Mouse (Mus musculus): ENCODE results near the gene Sirt7.
A peak's percentile ranks its signal among the peaks of the same experiment; 100 is the strongest.
"Not testable (repeated sequence)": the region's sequence is repeated elsewhere in the genome, so short reads cannot be mapped to it uniquely, and the experiment has no call there.

The Sirt7 gene

DNA sequence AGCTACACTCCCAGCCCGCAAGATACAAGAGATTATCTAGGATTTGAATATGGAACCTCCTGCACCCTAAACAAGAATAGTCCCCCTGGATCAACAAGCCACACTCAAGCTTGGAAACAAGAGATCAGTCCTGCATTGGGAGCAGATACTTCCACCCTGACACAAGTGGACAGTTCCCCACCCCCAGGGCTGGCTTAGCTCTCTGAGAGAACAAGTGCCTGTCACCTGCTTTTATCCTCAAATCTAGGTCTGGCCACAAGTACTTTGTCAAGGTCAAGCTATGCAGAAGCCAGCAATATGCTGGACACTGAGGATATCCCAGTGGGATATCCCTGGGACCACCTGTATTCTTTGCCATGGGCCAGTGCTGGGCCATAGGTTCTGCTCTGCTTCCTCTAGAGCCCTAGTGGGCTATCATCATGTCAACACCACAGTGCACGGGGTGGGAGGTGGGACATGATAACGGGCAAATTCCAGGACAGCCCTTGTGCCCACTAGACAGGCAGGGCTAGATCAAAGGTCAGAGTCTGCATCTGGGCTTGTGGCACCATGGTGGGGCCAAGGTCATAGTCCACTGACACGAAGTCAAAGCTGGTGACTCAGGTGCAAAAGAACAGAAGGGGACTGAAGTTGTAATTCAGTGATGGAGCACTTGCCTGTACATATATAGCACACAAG is 8.3 kb downstream of the Sirt7 start:
- no peak for DNase-seq

GRCm38 (mm10) chr11:120615606-120616203 is 9.3 kb downstream of the Sirt7 start:
- no peak for DNase-seq

- DNase-seq, result no peak
These were observed 9.9 kb downstream of the Sirt7 start for GRCm38 (mm10) chr11:120615167-120615566.

GRCm38 (mm10) chr11:120613976-120614375 is 11.1 kb downstream of the Sirt7 start:
- no peak for DNase-seq

DNA sequence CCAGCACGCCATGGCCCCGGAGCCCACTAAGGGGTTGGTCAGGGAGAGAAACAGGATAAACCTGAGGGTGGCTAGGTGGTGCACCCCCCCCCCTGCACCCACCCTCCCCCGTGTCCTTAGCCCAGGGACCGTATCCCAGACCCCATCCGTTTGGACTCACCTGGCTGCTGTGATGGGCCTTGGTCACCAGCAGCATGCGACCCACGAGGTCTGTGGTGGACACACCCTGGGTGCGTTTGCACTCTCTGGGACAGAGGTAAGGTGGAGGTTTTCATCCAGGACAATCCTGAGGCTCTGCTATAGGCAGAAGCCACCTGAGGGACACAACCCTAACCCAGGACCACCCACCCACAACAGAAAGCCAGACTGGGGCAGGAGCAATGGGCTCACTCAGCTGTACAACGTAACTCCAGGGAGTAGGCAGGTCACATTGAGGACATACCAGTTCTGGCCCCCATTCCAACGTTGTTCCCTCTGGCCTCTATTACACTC is 11.5 kb downstream of the Sirt7 start:
- DNase-seq, result no peak

DNA sequence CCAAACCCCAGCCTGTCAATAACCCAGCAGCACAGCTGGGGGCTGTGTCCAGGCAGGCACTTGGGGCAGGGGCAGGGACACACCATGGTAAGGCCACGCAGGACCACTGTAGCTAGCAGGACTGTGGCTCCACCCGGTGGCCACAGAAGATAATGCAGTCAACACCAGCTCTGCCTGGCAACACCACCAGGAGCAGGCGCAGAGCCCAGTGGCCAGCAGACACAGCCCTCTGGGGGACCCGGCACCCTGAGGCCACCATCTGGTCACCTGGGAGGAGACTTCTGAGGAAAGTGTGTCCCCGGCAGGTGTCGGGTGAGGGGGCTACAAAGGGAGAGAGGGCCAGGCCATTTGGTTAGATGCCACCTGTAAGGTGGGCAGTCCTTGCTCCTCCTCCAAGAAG is 12.3 kb downstream of the Sirt7 start:
- no peak for DNase-seq

- DNase-seq, result no peak
These were observed 14.5 kb downstream of the Sirt7 start for GRCm38 (mm10) chr11:120610477-120611046.

DNA sequence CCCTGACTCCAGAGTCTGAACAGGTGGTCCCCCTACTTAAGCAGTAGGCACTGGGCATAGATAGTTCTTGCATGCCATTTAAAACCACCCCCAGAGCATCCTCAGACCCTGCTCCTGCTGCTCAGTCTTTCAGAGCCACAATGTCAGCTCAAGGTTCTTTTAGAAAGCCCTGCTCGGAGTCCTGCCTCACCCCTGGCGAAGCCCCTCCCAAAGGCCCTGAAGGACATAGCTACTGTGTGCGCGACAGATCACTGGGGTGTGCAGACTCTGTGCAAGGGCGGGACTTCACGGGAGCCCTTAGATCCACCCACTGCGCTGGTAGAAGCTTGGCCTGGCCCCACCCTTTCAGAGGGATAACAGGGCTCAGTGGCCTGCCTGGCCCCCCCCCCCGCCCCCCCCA is 15.8 kb downstream of the Sirt7 start:
- peak; percentile 11 for DNase-seq

GRCm38 (mm10) chr11:120608241-120609034 is 16.6 kb downstream of the Sirt7 start, which contains the start of gene Npb:
TSS of gene Npb (plus strand) at chr11:120608477.
- DNase-seq, result no peak

- no peak for DNase-seq
These were observed 18.3 kb downstream of the Sirt7 start for GRCm38 (mm10) chr11:120606764-120607163.

DNA sequence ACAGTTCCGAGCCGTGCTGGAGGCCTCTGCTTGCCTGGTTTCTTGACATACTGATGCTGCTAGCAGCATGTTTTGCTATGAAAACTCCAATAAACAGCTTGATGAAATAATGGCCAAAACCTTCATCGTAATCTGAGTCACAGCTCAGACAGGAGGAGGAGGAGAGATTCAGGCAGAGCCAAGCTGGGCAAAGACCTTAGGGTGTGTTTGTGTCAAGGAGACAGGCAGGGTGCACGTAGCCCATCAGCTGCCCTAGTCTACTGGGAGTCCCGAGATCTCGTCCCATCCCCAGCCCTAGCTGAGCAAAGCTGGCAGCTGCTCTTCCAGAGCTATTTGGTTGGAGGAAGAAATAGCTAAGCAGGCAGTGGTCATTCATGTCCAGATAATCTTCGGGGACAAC is 19.4 kb downstream of the Sirt7 start:
- no peak for DNase-seq

DNA sequence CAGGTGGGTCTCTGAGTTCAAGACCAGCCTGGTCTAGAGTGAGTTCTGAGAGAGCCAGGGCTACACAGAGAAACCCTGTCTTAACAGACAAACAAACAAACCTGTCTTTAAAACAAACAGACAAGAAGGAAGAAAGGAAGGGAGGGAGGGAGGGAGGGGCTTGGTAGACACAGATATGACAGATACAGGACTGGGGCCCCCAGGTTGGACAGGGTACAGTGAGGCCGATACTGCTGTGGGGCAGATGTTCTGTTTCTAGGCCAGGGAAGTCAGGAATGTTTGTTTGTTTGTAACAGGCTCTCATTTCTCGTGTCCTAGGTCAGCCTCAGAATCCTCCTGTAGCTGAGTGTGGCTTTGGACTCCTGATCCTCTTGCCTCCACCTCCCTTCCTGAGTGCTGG is 21.5 kb downstream of the Sirt7 start:
- DNase-seq, result no peak

DNA sequence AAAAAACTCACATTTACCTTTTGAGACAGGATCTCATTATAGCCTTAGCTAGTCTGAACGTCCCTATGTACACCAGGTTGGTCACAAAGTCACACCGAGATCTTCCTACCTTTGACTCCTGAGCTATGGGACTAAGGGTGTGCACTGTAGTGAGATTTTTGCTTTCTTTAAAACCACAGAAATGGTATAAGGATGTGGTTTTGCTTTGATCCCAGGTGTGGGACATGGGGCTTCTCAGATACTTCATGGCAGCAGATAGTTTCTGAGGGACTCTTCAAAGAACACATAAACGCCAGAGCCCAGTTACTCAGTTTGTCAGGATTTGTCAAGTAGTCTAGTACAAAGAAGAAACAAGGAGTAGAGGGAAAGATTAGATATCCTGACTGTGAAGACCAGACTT is 24.3 kb downstream of the Sirt7 start:
- DNase-seq, result no peak

GRCm38 (mm10) chr11:120598990-120599549 is 26.0 kb downstream of the Sirt7 start:
- DNase-seq, result no peak

DNA sequence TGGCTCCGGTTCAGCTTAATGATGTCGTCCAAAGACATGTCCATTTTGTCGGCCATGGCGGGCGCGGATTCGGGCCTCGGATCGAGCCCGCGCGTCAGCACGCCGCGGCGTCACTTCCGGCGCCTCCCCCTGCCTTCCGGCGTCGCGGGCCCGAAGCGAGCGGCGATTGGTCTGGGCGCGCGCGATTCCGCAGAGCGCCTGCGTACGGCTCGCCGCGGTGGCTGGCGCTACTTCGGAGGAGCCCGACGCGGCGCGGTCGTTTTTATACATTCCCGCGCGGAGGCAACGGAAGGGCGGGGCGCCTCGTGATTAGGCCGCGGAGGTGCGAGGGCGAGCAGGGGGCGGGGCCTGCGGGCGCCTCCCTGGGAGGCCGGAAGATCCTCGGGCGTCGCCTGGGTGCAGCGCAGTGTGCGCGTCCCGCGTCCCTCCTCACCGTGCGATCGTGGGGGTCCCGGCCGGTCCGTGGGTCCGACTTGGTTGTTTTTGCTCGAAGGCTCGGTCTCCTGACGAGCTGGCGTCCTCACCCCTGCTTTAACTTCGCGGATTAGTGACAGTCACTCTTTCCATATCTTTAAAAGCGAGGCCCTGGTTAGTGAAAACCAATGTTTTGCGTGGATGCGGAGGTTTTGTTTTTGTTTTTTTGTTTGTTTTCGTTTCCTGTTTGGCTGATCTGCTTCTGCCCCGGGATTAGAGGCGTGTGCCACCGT is 26.6 kb downstream of the Sirt7 start, which contains the start of the genes Alyref and Anapc11:
TSS of gene Alyref (minus strand) at position 83 of the 707 bp plus-strand sequence.
TSS of gene Anapc11 (plus strand) at position 139 of the 707 bp plus-strand sequence.
- peak; percentile 94 for DNase-seq

DNA sequence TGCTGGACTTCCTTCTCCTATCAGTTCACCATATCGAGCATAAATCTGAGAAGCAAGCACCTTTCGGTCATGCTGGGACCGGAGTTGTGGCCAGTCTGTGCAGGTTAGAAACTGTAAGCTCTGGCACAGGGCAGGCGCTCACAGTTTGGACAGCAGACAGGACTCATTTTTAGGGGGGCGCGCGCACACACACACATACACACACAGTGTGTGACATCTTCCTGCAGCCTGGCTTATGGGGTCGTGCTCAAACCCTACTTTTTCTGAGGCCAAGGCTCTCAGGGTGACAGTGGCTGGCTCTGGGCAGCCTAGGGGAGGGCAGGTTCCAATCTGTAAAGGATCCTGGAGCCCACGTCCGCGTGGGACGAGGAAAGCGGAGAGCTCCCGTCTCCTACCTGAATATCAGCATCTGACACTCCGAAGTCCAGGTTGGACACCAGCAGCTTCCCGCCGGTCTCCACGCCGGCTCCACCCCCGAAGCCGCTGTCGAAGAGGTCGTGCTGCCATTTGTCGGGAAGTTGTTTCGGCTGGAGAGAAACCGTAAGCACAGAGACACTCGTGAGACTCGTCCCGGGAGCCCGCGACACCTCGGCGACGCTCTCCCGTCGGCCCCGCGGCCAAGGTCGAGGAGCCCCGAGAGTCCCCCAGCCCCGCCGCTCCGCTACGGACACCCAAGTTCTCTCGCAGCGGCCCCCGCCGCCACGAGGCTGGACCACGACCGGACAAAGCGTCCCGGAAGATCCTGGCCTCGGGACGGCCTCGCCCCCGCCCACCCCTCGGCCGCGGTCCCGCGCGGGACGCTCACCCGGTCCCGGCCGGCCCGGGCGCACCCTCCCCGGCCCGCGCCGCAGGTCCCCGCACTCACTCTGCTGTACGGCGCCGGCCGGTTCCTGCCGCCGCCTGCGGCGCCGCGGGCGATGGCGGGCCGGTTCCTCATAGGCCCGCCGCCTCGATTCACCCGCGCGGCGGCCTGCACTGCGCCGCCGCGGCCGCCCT is 27.5 kb downstream of the Sirt7 start:
- no peak for DNase-seq

GRCm38 (mm10) chr11:120588531-120588930 is 36.5 kb downstream of the Sirt7 start:
- DNase-seq, result no peak

DNA sequence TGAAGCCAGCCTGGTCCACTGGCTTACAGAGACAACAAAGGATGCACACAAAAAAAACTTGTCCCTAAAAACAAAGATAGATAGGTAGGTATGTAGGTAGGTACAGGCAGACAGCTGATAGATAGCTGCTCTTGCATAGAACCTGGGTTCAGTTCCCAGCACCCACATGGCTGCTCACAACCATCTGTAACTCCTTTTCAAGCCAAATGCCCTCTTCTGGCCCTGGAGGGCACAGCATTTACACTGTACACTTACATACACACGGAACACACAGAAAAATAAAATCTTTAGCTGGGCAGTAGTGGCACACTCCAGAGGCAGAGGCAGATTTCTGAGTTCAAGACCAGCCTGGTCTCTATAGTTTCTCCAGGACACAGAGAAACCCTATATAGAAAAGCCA is 41.1 kb downstream of the Sirt7 start:
- no peak for DNase-seq

DNA sequence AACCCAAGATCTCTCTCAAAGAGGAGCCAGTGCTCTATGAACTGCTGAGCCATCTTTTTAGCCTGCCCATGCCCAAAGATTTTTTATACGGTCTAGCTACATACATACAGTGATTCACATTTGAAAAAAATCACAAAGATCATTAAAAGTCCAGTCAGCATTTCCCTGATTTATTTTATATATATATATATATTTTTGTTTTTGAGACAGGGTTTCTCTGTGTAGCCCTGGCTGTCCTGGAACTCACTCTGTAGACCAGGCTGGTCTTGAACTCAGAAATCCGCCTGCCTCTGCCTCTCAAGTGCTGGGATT is 42.1 kb downstream of the Sirt7 start:
- DNase-seq, result not testable (repeated sequence)

GRCm38 (mm10) chr11:120582268-120582981 is 42.6 kb downstream of the Sirt7 start:
- DNase-seq, result no peak

All from layer of hippocampus, adult 9-11 months (tissue).